Mouse (Mus musculus) spleen, postnatal 36 days (tissue): ENCODE data around the gene Tnnt1.
"Not testable (repeated sequence)": the region's sequence is repeated elsewhere in the genome, so short reads cannot be mapped to it uniquely, and the experiment has no call there.

Experiments
- DNase-seq, 2 experiments: peaks; one replicate each; pipeline ENCODE4 v3.0.0; 2022; ENCODE audit warnings: low spot score in 2 of 2, mixed read lengths in 1 of 2

Tnnt1 gene

DNA sequence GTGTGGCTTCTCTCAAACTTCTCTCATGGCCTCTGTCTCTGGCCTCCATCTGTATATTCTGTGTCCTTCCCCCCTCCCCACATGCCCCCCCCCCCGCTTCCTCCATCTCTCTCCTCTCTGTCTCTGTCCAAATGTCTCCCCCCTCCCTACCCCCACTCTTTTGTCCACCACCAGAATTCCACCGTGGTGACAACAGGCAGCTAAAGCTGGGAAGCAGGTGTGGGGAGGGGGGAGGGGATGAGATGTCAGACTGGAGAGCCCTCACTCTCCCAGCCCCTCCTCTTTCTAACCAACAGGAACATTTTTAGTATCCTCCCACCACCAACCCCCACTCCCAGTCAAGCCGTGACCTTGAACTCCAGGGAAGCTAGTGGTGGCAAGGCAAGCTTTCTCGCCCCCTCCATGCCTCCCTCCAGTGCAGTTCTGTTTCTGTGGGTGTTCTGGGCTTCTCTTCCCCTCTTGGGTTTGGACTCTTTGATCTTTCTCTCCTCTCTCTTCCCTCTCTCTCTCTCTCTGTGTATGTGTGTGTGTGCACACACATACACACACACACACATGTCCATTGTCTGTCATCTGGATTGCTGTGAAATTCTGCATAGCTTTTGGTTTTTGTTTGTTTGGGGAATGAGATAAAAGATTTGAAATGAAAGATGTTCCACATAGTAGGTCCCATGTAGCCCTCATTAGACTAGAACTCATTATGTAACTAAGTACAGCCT is at the start of gene Tnnt1:
Gene Tnnt1, minus strand, starts transcription at position 51 of the 719 bp plus-strand sequence.
- no peak for DNase-seq

DNA sequence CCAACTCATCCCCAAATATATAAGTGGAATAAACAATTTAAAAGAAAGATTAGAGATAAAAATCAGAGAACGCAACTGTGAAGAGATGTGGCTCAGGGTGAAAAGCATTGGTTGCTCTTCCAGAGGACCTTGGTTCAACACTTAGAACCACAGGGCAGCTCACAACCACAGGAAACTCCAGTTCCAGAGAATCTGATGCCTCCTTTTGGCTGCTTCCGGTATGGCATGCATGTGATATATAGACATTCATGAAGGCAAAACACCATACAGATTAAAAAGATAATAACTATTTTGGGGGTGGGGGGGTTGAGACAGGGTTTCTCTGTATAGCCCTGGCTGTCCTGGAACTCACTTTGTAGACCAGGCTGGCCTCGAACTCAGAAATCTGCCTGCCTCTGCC is 46.5 kb upstream of the Tnnt1 start:
- no peak for DNase-seq

DNA sequence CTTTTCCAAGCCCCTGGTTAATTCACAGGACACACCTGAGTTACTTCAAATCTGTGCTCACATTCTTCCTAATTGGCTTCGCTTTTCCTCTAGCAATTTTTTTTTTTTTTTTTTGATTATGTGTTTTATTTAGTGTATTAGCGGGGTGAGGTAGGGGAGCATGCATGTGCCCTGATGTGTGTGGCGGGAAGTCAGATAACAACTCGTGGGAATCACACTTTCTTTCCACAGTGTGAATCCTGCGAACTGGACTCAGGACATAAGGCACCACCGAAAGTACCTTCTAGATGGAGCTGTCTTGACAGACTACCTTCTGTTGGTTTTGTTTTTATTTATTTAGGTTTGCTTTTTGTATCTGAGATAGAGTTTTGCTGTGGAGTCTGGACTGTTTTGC is 41.0 kb upstream of the Tnnt1 start:
- DNase-seq: no peak

- DNase-seq: peak; percentile 53 to 69
These were observed 40.3 kb upstream of the Tnnt1 start for GRCm38 (mm10) chr7:4556256-4557166.

DNA sequence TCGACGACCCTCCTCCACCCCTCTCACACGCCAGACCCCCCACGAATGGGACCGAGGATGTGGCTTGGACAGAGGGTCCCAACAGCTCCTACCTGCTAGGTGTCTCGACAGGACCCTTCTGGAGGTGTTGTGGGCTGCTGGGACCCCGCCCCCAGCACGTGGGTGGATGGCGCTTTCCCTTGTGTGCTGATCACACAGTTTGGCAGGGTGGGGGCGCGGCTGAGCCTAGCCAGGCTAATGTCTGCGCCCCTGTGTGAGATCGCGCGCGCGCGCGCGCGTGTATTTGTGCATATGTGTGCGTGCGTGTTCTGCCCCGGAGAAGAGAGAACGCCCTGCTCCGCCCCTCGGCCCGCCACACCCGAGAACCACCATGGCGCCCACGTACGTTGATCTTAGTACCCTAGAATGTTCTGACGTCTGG is 31.0 kb upstream of the Tnnt1 start, which contains the start of gene Syt5:
Gene Syt5, minus strand, starts transcription at position 321 of the 421 bp plus-strand sequence.
- DNase-seq: no peak

DNA sequence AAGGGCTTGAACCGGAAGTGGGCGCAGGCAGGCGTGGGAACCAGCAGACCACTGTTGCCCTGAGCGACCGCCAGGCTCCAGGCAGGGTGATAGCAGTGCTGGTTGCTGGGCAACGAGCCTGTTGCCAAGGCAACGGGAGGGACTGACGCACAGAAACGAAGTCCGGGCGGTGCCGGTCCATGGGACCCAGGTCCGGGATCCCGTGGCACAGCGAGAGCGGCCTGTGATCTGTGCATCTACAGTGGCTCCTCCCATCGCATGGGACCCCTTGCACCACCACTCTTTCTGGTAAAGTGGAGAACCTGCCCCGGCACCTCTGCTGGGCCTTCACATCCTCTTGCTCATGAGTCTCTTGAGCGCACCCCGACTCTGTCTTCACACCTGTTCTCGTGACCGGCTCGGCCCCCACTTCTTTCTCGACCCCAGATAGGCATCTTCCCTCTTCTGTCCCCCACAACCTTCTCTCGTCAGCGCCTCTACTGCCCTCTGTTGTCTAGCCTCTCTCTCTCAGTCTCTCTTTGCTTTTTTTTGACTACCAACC is 30.5 kb upstream of the Tnnt1 start:
- no peak for DNase-seq

- no peak for DNase-seq
These were observed 29.9 kb upstream of the Tnnt1 start for GRCm38 (mm10) chr7:4546050-4546449.

GRCm38 (mm10) chr7:4542013-4542412 is 25.8 kb upstream of the Tnnt1 start:
- no peak for DNase-seq

- no peak for DNase-seq
These were observed 25.2 kb upstream of the Tnnt1 start for GRCm38 (mm10) chr7:4541344-4541743.

DNA sequence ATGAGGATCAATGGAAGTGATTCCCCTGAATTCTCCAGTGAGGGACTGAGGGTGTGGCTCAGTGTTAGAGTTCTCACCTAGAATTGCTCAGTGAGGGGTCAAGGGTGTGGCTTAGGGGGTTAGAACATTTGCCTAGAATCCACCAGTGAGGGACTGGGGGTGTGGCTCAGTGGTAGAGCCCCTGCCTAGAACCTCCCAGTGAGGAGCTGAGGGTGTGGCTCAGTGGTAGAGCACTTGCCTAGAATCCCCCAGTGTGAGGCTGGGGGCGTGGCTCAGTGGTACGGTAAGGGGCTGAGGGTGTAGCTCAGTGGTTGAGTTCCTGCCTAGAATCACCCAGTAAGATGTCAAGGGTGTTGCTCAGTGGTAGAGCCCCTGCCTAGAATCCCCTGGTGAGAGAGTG is 22.8 kb upstream of the Tnnt1 start:
- no peak for DNase-seq

GRCm38 (mm10) chr7:4537181-4537580 is 21.0 kb upstream of the Tnnt1 start:
- DNase-seq: no peak

GRCm38 (mm10) chr7:4536369-4536768 is 20.2 kb upstream of the Tnnt1 start:
- no peak for DNase-seq

DNA sequence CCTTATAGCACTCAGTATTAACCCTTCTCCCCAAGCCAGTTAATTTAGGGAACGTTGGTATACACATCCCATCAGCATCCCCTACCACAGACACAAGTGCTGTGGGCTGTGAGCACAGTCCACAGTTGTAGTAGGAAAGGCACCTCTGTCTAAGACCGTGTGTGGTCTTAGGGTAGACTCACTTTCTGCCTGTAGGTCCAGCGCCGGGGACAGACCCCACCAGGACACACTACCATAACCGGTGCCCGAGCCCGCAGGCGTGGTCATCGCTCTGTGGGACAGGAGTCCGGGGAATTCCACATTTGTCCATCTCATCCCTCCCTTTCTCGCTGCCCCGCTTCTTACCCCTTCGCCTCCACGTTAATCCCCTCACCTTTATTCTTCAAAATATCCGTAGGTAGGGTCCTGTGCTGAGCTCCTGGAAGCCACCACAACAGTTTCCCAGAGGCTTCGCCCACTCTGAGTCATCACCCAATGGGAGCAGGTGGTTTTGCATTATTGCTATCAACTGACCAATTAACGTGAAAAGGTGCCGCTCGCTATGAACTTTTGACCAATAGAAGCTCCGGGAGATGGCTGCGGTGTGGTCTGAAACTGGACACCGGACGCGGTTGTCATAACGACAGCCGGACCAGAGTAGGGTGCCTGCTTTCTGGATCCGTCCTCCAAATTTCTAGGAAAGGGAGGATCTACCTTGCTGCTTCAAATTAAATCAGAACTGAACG is 16.0 kb upstream of the Tnnt1 start, which contains the start of gene Dnaaf3:
Gene Dnaaf3, minus strand, starts transcription at position 449 of the 725 bp plus-strand sequence.
- DNase-seq: no peak

GRCm38 (mm10) chr7:4530166-4530565 is 14.0 kb upstream of the Tnnt1 start:
- DNase-seq: not testable (repeated sequence)

GRCm38 (mm10) chr7:4527302-4527689 is 11.1 kb upstream of the Tnnt1 start:
- no peak for DNase-seq

- DNase-seq: peak; percentile 67 to 69
These were observed 10.4 kb upstream of the Tnnt1 start for GRCm38 (mm10) chr7:4526341-4527301.

DNA sequence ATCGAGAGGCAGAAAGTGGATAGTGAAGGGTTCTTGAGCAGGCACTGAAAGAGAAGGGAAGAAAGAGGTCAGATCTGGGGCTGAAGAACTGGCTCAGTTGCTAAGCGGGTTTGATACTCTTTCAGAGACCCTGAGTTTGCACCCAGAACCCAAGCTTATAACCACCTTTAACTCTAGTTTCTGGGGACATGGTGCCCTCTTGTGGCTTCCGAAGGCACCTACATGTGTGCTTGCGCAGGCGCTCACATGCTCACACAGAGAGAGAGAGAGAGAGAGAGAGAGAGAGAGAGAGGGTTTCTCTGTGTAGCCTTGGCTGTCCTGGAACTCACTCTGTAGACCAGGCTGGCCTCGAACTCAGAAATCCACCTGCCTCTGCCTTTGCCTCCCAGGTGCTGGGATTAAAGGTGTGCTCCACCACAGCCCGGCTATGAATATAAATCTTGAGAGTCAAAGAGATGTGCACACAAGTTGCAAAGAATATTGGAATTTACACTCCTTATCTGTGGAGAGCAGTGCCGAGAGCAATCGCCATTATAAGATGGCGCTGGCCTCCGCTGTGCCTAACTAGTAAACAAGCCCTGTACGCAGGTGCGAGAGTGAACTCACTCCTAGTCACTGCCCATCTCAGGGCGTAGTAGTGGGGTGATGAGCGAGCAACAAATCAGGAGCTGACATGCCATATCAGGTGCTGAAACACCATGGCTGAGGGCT is 8.2 kb upstream of the Tnnt1 start, which contains the start of gene Tnni3:
Gene Tnni3, minus strand, starts transcription at position 18 of the 711 bp plus-strand sequence.
- peak in 1 of 2 experiments; percentile 40 for DNase-seq

DNA sequence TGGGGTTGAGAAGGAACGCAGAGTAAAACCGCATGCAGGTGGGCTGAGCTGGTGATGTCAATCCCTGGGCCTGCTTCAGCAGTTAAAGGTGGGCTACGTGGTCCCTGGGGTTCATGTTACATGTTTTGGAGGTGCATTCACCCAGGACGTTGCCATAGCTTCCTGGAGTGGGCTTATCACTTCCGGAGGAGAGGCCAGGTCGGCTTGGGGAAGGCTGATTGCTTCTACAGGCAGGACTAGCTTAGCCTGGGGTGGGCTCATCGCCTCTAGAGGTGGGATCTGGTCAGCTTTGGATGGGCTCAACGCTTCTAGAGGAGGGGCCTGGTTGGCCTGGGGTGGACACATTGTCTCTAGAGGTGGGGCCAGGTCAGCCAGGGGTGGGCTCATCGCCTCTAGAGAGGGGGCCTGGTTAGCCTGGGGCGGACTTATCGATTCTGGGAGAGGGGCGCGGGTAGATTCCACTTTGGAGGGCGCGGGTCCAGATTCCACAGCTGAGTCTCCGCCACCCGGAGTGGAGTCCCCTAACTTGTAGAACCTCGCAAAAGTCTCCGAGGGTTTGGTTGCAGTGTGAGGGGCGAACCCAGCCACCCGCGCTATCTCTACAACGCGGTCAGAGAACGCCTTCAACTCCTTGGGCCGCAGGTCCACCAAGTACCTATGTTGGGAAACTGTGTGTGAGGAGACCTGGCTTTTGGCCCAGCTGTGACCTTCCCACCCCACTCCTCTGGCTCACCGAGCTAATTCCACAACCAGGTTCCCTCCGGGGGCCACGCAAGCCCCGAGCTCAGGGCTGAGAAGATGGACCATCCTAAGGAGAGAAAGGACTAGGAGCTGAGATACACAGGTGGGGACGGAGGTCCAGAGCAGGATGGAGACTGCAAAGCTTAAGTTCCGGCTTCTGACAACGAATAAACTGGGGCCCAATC is 7.3 kb upstream of the Tnnt1 start:
- no peak for DNase-seq

DNA sequence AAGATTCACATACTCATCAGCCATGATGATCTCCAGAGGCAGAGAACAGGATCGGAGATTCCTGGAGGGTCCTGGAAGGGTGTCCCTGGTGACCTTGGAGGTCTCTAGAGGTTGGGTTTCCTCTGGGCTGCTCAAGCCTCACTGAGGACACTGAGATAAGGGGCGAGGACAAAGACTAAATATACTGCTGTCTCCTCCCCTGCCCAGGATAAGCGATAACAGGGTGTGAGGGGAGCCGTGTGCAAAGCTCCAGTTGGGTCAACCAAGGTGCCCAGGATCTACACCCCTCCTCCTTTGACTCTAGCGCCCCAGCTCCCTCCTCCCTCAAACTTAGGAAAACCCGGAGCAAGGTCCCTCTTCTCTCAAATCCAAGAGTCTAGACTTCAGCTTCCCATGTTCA is 6.1 kb upstream of the Tnnt1 start:
- no peak for DNase-seq
